Mouse (Mus musculus) brain, embryonic 14.5 days (tissue): ENCODE measurements around the gene Ablim1.

Source experiments
- CTCF ChIP-seq: fragments of 200-500 bp; IDR thresholded peaks from 2 replicates; pipeline ENCODE4 v1.5.1; 2012; ENCODE audit warnings: inconsistent platforms, mild to moderate bottlenecking, moderate library complexity, borderline replicate concordance; ENCODE audit not compliant: insufficient read depth, insufficient read length; ENCODE audit errors: extremely low read depth
- POLR2A ChIP-seq: fragments of 200-500 bp; IDR thresholded peaks from 2 replicates; pipeline ENCODE4 v1.6.1; 2012; ENCODE audit warnings: mild to moderate bottlenecking, inconsistent platforms, borderline replicate concordance; ENCODE audit not compliant: poor library complexity, insufficient read depth, insufficient read length, severe bottlenecking; ENCODE audit errors: extremely low read depth

DNA sequence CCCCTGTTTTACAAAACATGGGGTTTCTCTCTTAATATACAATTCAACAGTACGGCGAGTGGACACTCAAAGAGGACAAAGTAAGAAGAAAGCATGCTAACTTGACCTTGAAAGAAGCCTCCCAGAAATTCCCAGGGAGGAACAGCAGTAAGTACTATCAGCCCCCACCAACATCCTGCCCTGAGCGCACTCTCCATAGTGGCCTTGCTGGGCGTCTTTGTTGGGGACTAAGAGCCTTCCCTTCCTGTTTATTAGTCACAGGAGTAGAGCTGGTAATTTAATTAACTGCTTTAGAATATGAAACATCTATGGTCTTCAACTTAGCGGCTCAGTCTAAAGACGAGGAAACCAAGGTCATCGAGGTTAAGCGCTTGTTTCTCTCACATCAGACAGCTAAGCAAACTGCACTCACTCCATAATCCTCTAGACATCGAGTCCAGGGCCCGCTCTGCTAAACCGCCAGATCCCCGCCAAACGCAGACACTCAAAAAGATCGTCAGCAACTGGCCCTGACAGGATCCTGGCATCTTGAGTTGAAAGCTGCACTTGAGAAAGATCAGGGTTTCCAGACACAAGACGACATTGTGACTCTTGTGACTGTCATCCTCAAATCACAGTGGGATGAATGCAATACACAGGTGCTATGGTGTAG, 50.3 kb downstream of the Ablim1 start:
- no peak for TF ChIP-seq CTCF
- no peak for TF ChIP-seq POLR2A
